Mouse (Mus musculus) olfactory bulb, adult 2 months (tissue): ENCODE data around the gene Tmem54. TPM values are rescaled to one million over a fixed set of nuclear protein-coding genes. Genes with fewer than 3 reads are reported as not detected.

Source experiments
- H3K27ac ChIP-seq: fragments of 200-500 bp; 2 replicates; pipeline ENCODE4 v1.5.1; 2012; ENCODE audit warnings: low read depth, low read length; ENCODE audit not compliant: insufficient read depth
- H3K4me1 ChIP-seq: fragments of 200-500 bp; 2 replicates; pipeline ENCODE4 v1.6.1; 2012; ENCODE audit warnings: low read length; ENCODE audit not compliant: control insufficient read depth, insufficient read depth
- H3K4me3 ChIP-seq: fragments of 200-500 bp; 2 replicates; pipeline ENCODE4 v1.5.1; 2012; ENCODE audit warnings: mild to moderate bottlenecking, low read depth, low read length, moderate library complexity; ENCODE audit not compliant: insufficient read depth
- CTCF ChIP-seq: fragments of 200-500 bp; IDR thresholded peaks from 2 replicates; pipeline ENCODE4 v1.5.1; 2012; ENCODE audit warnings: low read depth, mild to moderate bottlenecking, low read length, moderate library complexity; ENCODE audit not compliant: insufficient read depth
- POLR2A ChIP-seq: fragments of 200-500 bp; IDR thresholded peaks from 2 replicates; pipeline ENCODE4 v1.6.1; 2012; ENCODE audit warnings: mild to moderate bottlenecking, low read depth, low read length, moderate library complexity; ENCODE audit not compliant: insufficient read depth
- WGBS: fragments of 180-500 bp; shearing (Covaris S2); methylation state at CpG from one replicate; pipeline ENCODE4 v1.1.7; 2018; 5-methylcytosine and 5-hydroxymethylcytosine counted together
- polyA plus RNA-seq: library from polyadenylated mRNA; stranded (reverse); fragments of >200 nt; gene quantifications from 2 replicates; pipeline ENCODE4 v1.2.4, GENCODE M21; 2012; ENCODE audit warnings: low replicate concordance; ENCODE audit not compliant: missing spikeins, insufficient read depth, insufficient read length

The Tmem54 gene
- not detected in 2 replicates for polyA plus RNA-seq

DNA sequence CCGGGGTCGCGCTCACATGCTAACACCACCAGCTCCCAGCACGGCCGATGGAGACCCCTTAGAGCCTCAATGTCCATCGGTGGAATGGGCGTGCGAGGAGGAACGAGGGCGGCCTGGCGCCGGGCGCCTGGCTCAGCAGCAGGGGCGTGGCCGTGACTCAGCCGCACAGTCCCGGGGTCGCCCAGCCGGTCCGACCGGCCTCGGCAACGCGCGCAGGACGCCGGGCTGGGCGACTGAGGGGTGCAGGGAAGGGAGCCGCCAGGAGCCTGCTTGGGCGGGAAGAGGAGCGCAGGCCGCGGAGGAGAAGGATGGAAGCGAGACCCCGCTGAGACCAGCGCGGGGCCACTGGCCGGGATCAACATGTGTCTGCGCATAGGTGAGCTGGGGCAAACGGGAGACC lies at the start of gene Tmem54:
Tmem54 (plus strand) TSS at position 193 of the 400 bp plus-strand sequence.
- WGBS, result 9% methylated on average over 40 of the region's 40 CpGs
- Histone ChIP-seq H3K4me3 (no peak within 1 kb of the TSS), H3K4me1 (peaks cover 9% of the 10 kb centered on the region), H3K27ac (no peak within 1 kb of the TSS)
- no peak for TF ChIP-seq CTCF
- TF ChIP-seq POLR2A, result no peak

GRCm38 (mm10) chr4:129055562-129055961 lies 49.8 kb upstream of the Tmem54 start:
- Histone ChIP-seq H3K4me1 (0 out of 2 replicates have a peak, but pooled peaks cover 3% of the 10 kb centered on the region), H3K4me3 (no peak overlapping the region), H3K27ac (no peak overlapping the region)
- TF ChIP-seq CTCF, result no peak
- no peak for TF ChIP-seq POLR2A
- 92% methylated on average over 5 of the region's 5 CpGs for WGBS

- Histone ChIP-seq H3K4me3 (peak overlapping the region; percentile 90), H3K27ac (peak overlapping the region; percentile 61; the same call in 1 of the 2 replicates), H3K4me1 (0 out of 2 replicates have a peak, but pooled peaks cover 3% of the 10 kb centered on the region)
- TF ChIP-seq POLR2A (peak; percentile 99), CTCF (no peak)
- 4% methylated on average over 40 of the region's 44 CpGs for WGBS
These were observed 47.7 kb upstream of the Tmem54 start for GRCm38 (mm10) chr4:129057533-129058206.

DNA sequence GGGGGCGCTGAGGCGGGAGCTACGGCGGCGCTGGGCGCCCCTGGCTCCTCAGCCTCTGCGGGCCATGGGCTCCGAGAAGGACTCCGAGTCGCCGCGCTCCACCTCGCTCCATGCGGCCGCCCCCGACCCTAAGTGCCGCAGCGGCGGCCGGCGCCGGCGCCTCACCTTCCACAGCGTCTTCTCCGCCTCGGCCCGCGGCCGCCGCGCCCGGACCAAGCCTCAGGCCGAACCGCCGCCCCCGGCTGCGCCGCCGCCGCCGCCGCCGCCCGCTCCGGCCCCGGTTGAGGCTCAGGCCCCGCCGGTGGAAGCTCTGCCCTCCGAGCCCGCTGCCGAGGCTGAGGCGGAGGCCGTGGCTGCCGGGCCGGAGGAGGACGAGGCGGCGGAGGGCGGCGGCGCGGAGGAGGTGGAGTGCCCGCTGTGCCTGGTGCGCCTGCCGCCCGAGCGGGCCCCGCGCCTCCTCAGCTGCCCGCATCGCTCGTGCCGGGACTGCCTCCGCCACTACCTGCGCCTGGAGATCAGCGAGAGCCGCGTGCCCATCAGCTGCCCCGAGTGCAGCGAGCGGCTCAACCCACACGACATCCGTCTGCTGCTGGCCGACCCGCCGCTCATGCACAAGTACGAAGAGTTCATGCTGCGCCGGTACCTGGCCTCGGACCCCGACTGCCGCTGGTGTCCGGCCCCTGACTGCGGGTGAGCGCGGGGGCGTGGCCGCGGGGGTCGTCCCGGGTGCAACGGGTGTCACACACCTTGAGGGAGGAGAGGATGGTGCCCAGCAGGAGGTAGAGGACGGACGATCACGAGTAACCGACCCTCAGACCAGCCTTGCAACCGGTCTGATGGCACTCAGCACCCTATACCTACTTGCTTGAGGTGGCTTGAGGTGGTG lies 46.9 kb upstream of the Tmem54 start, which contains the start of gene Rnf19b:
Rnf19b (plus strand) TSS at position 65 of the 886 bp plus-strand sequence.
- peak within 1 kb of the TSS; percentile 90 for H3K4me3 ChIP-seq
- peak within 1 kb of the TSS; percentile 61 for H3K27ac ChIP-seq
- TF ChIP-seq CTCF (no peak), POLR2A (no peak)
- under 1% methylated on average over 76 of the region's 107 CpGs for WGBS
- H3K4me1 ChIP-seq, result 0 out of 2 replicates have a peak, but pooled peaks cover 3% of the 10 kb centered on the region

DNA sequence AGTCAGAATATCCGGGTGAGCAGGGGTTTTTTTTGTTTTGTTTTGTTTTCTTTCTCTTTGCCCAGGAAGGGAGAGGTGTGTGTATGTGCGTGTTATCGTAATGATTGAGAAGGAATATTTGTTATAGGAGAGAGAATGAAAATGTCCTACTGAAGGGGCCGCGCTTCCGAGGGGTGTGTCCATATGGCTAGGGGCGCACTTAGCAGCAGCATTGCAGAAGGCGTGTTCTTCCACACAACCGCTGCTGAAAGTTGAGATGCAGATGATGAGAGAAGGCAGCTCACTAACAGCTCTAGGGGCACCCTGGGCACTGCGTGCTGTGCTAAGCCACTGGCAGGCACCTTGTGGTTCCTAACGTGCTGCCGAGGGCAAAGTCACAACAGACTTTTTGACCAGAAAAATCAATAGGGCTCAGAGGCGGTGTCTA lies 46.2 kb upstream of the Tmem54 start:
- no peak overlapping the region for H3K27ac ChIP-seq
- H3K4me1 ChIP-seq, result 0 out of 2 replicates have a peak, but pooled peaks cover 3% of the 10 kb centered on the region
- 1% methylated on average over 13 of the region's 13 CpGs for WGBS
- TF ChIP-seq CTCF (no peak), POLR2A (no peak)
- H3K4me3 ChIP-seq, result peak overlapping the region; percentile 90

DNA sequence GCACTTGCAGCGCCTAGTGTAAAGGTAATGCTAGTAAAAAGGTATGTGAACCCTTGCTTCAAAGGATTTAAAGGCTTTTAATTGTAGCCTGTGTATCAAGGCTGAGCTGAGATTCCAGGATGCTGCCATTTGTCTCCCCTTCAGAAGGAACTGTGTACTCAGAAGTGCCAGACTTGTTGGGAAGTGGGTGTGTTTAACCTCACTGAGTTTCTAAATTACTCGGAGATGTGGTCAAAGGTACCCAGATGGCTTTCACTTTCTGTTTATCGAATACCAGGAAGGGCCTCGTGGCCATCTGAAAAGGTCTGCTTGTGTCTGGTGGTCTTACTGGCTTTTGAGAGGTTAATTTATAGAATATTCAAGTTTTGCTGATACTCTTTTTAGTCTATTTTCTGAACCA lies 45.4 kb upstream of the Tmem54 start:
- Histone ChIP-seq H3K4me1 (0 out of 2 replicates have a peak, but pooled peaks cover 3% of the 10 kb centered on the region), H3K27ac (no peak overlapping the region), H3K4me3 (no peak overlapping the region)
- 50% methylated on average over 4 of the region's 4 CpGs for WGBS
- TF ChIP-seq CTCF, result no peak
- TF ChIP-seq POLR2A, result no peak

- Histone ChIP-seq H3K27ac (no peak overlapping the region), H3K4me1 (0 out of 2 replicates have a peak, but pooled peaks cover 3% of the 10 kb centered on the region), H3K4me3 (no peak overlapping the region)
- WGBS, result 94% methylated on average over 1 of the region's 1 CpGs
- no peak for TF ChIP-seq POLR2A
- TF ChIP-seq CTCF, result no peak
These were observed 43.9 kb upstream of the Tmem54 start for GRCm38 (mm10) chr4:129061486-129061885.

DNA sequence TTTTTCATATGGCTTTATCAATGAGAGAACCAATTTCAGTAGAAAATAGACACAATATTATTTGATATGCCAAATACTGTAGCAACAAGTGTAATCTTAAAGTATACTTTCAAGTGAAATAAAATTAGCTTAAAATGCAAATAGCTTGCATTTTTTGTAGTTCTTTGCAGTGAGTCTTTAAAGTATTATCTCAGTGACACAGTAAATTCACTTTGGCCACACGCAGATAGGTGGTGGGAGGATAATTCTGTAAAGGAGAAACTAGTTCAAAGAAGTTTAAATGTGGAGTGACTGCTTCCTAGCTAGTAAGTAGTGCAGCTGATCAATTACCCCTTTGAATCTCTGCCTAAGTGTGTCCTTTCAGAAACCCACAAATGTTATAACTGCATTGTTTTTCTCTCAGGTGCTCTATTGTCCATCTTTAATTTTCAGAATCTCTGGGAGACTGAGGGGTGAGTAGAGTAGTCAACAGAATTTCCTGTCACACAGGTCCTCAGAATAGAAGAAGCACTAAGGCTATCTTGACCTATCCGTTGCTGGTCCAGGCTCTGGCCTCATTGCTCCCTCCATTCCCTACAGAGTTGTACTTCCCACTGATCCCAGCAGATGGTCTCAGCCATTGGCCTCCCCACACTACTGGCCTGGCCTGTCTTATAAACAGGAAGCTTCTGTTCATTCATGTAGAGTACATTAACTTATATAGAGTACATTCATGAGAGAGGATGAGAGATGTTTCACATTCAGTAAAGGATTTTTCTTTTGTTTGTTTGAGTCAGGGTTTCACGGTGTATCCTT lies 42.9 kb upstream of the Tmem54 start:
- TF ChIP-seq CTCF, result no peak
- TF ChIP-seq POLR2A, result no peak
- H3K27ac ChIP-seq, result no peak overlapping the region
- WGBS, result 74% methylated on average over 3 of the region's 3 CpGs
- H3K4me3 ChIP-seq, result no peak overlapping the region
- H3K4me1 ChIP-seq, result peaks cover 4% of the 10 kb centered on the region; the same call in 1 of the 2 replicates
